Mouse (Mus musculus) bone marrow, adult 2 months (tissue): ENCODE measurements around the gene Anks1b. TPM values are rescaled to one million over a fixed set of nuclear protein-coding genes. Genes with fewer than 3 reads are reported as not detected.

Experiments used
- H3K27ac ChIP-seq: fragments of 200-500 bp; 2 replicates; pipeline ENCODE4 v1.5.1; 2012; ENCODE audit warnings: low read depth, mild to moderate bottlenecking, control low read depth, inconsistent platforms, low read length; ENCODE audit not compliant: control insufficient read depth, poor library complexity, insufficient read depth
- H3K4me1 ChIP-seq: fragments of 200-500 bp; 2 replicates; pipeline ENCODE4 v1.6.1; 2011; ENCODE audit warnings: low read length; ENCODE audit not compliant: control insufficient read depth, insufficient read depth
- H3K4me3 ChIP-seq: fragments of 200-500 bp; replicated peaks from 2 replicates; pipeline ENCODE3; 2011; ENCODE audit warnings: mild to moderate bottlenecking, low read depth, low read length, control low read depth; ENCODE audit not compliant: control insufficient read depth
- CTCF ChIP-seq: fragments of 200-500 bp; IDR thresholded peaks from 2 replicates; pipeline ENCODE4 v1.5.1; 2011; ENCODE audit warnings: low read length, control low read depth; ENCODE audit not compliant: control insufficient read depth, insufficient read depth
- POLR2A ChIP-seq: fragments of 200-500 bp; IDR thresholded peaks from 2 replicates; pipeline ENCODE4 v1.6.1; 2011; ENCODE audit warnings: low read depth, mild to moderate bottlenecking, control low read depth, low read length, borderline replicate concordance; ENCODE audit not compliant: control insufficient read depth
- WGBS: fragments of 180-500 bp; shearing (Covaris S2); methylation state at CpG from one replicate; pipeline ENCODE4 v1.1.7; 2018; 5-methylcytosine and 5-hydroxymethylcytosine counted together
- polyA plus RNA-seq: library from polyadenylated mRNA; stranded (reverse); fragments of >200 nt; gene quantifications from 2 replicates; pipeline ENCODE4 v1.2.4, GENCODE M21; 2011; ENCODE audit warnings: low replicate concordance; ENCODE audit not compliant: missing spikeins, insufficient read depth, insufficient read length

Anks1b gene
- polyA plus RNA-seq, 1 experiment: not detected

GRCm38 (mm10) chr10:89913174-89913573 is 39.9 kb downstream of the Anks1b start:
- no peak for TF ChIP-seq CTCF
- TF ChIP-seq POLR2A: no peak
- Histone ChIP-seq H3K4me1 (no peaks in the 10 kb centered on the region), H3K4me3 (no peak overlapping the region), H3K27ac (no peak overlapping the region)

- Histone ChIP-seq H3K4me1 (no peaks in the 10 kb centered on the region), H3K27ac (no peak overlapping the region), H3K4me3 (no peak overlapping the region)
- TF ChIP-seq POLR2A: no peak
- no peak for TF ChIP-seq CTCF
- WGBS: 76% methylated on average over 1 of the region's 1 CpGs
Observed at GRCm38 (mm10) chr10:89917141-89917540, 43.8 kb downstream of the Anks1b start.

- H3K4me3 ChIP-seq: no peak overlapping the region
- WGBS: 66% methylated on average over 4 of the region's 4 CpGs
- TF ChIP-seq CTCF: no peak
- TF ChIP-seq POLR2A: no peak
- no peak overlapping the region for H3K27ac ChIP-seq
- no peaks in the 10 kb centered on the region for H3K4me1 ChIP-seq
Observed at GRCm38 (mm10) chr10:89921965-89922364, 48.7 kb downstream of the Anks1b start.

GRCm38 (mm10) chr10:89942180-89942579 is 68.9 kb downstream of the Anks1b start:
- TF ChIP-seq CTCF (no peak), POLR2A (no peak)

GRCm38 (mm10) chr10:89946636-89947349 is 73.5 kb downstream of the Anks1b start:
- no peaks in the 10 kb centered on the region for H3K4me1 ChIP-seq
- H3K27ac ChIP-seq: no peak overlapping the region
- TF ChIP-seq CTCF (no peak), POLR2A (no peak)
- H3K4me3 ChIP-seq: no peak overlapping the region
- WGBS: 82% methylated on average over 1 of the region's 1 CpGs

More at GRCm38 (mm10) chr10:89942180-89942579, 68.9 kb downstream of the Anks1b start:
- H3K27ac ChIP-seq: no peak overlapping the region
- H3K4me3 ChIP-seq: no peak overlapping the region
- 62% methylated on average over 4 of the region's 4 CpGs for WGBS
- no peaks in the 10 kb centered on the region; the same call in 1 of the 2 replicates for H3K4me1 ChIP-seq

- Histone ChIP-seq H3K4me1 (no peaks in the 10 kb centered on the region), H3K4me3 (no peak overlapping the region), H3K27ac (no peak overlapping the region)
- TF ChIP-seq CTCF (no peak), POLR2A (no peak)
- WGBS: 77% methylated on average over 4 of the region's 4 CpGs
Observed at GRCm38 (mm10) chr10:89974361-89974760, 101.1 kb downstream of the Anks1b start.

GRCm38 (mm10) chr10:89975431-89975841 is 102.1 kb downstream of the Anks1b start:
- Histone ChIP-seq H3K4me3 (no peak overlapping the region), H3K27ac (no peak overlapping the region), H3K4me1 (no peaks in the 10 kb centered on the region)
- 73% methylated on average over 3 of the region's 3 CpGs for WGBS
- TF ChIP-seq CTCF (no peak), POLR2A (no peak)

GRCm38 (mm10) chr10:89976577-89976976 is 103.3 kb downstream of the Anks1b start:
- Histone ChIP-seq H3K4me3 (no peak overlapping the region), H3K27ac (no peak overlapping the region), H3K4me1 (no peaks in the 10 kb centered on the region)
- TF ChIP-seq POLR2A (no peak), CTCF (no peak)
- 87% methylated on average over 3 of the region's 3 CpGs for WGBS
